Mouse (Mus musculus): ENCODE measurements around the gene Tpm1. TPM values are rescaled to one million over a fixed set of nuclear protein-coding genes. Genes with fewer than 3 reads are reported as not detected.

Tpm1 gene
- polyA plus RNA-seq, 1 experiment from 2014 or later = 187 TPM

GRCm38 (mm10) chr9:66988888-66989414 is 60.3 kb downstream of the Tpm1 start:
- no peak overlapping the region for H3K4me2 ChIP-seq (ENCODE audit: low read length)
- ATAC-seq = no peak
- no peaks in the 10 kb centered on the region for H3K27me3 ChIP-seq (replicated peaks; ENCODE audit: control insufficient read depth, insufficient read depth, low read length)
- H3K36me3 ChIP-seq (ENCODE audit: control insufficient read depth, insufficient read depth, low read length) = no peaks in the 10 kb centered on the region
- H3K9ac ChIP-seq (ENCODE audit: low read depth, low read length) = no peak overlapping the region
- H3K27ac ChIP-seq (ENCODE audit: low read depth, low read length) = no peak overlapping the region
- H3K4me1 ChIP-seq (ENCODE audit: control insufficient read depth, insufficient read depth, low read depth, low read length) = no peaks in the 10 kb centered on the region
- no peaks in the 10 kb centered on the region for H3K9me3 ChIP-seq (ENCODE audit: control insufficient read depth, low read length)
- WGBS = 31% methylated on average over 6 of the region's 6 CpGs
- no peak overlapping the region for H3K4me3 ChIP-seq (ENCODE audit: low read length)

GRCm38 (mm10) chr9:66988198-66988887 is 60.9 kb downstream of the Tpm1 start:
- Histone ChIP-seq H3K4me2 (ENCODE audit: low read length) (no peak overlapping the region), H3K27ac (ENCODE audit: low read depth, low read length) (no peak overlapping the region), H3K9ac (ENCODE audit: low read depth, low read length) (no peak overlapping the region), H3K4me1 (ENCODE audit: control insufficient read depth, insufficient read depth, low read depth, low read length) (no peaks in the 10 kb centered on the region), H3K9me3 (ENCODE audit: control insufficient read depth, low read length) (no peaks in the 10 kb centered on the region), H3K27me3 (replicated peaks; ENCODE audit: control insufficient read depth, insufficient read depth, low read length) (no peaks in the 10 kb centered on the region), H3K36me3 (ENCODE audit: control insufficient read depth, insufficient read depth, low read length) (no peaks in the 10 kb centered on the region), H3K4me3 (ENCODE audit: low read length) (no peak overlapping the region)
- WGBS = 58% methylated on average over 11 of the region's 11 CpGs
- no peak for ATAC-seq

GRCm38 (mm10) chr9:66985377-66985776 is 63.8 kb downstream of the Tpm1 start:
- H3K4me1 ChIP-seq (ENCODE audit: control insufficient read depth, insufficient read depth, low read depth, low read length) = no peaks in the 10 kb centered on the region
- no peaks in the 10 kb centered on the region for H3K36me3 ChIP-seq (ENCODE audit: control insufficient read depth, insufficient read depth, low read length)
- no peaks in the 10 kb centered on the region for H3K27me3 ChIP-seq (replicated peaks; ENCODE audit: control insufficient read depth, insufficient read depth, low read length)
- no peak for ATAC-seq
- no peak overlapping the region for H3K9ac ChIP-seq (ENCODE audit: low read depth, low read length)
- no peak overlapping the region for H3K4me2 ChIP-seq (ENCODE audit: low read length)
- 78% methylated on average over 7 of the region's 7 CpGs for WGBS
- no peak overlapping the region for H3K27ac ChIP-seq (ENCODE audit: low read depth, low read length)
- H3K4me3 ChIP-seq (ENCODE audit: low read length) = no peak overlapping the region
- H3K9me3 ChIP-seq (ENCODE audit: control insufficient read depth, low read length) = no peaks in the 10 kb centered on the region

- no peaks in the 10 kb centered on the region for H3K36me3 ChIP-seq (ENCODE audit: control insufficient read depth, insufficient read depth, low read length)
- no peak overlapping the region for H3K4me2 ChIP-seq (ENCODE audit: low read length)
- ATAC-seq = no peak
- no peaks in the 10 kb centered on the region for H3K27me3 ChIP-seq (replicated peaks; ENCODE audit: control insufficient read depth, insufficient read depth, low read length)
- no peak overlapping the region for H3K4me3 ChIP-seq (ENCODE audit: low read length)
- H3K9ac ChIP-seq (ENCODE audit: low read depth, low read length) = no peak overlapping the region
- no peak overlapping the region for H3K27ac ChIP-seq (ENCODE audit: low read depth, low read length)
- WGBS = 74% methylated on average over 7 of the region's 7 CpGs
- no peaks in the 10 kb centered on the region for H3K9me3 ChIP-seq (ENCODE audit: control insufficient read depth, low read length)
- no peaks in the 10 kb centered on the region for H3K4me1 ChIP-seq (ENCODE audit: control insufficient read depth, insufficient read depth, low read depth, low read length)
These were observed 67.1 kb downstream of the Tpm1 start for GRCm38 (mm10) chr9:66982085-66982484.

- 10% methylated on average over 5 of the region's 5 CpGs for WGBS
These were observed 68.7 kb downstream of the Tpm1 start for GRCm38 (mm10) chr9:66980458-66980857.

GRCm38 (mm10) chr9:66978468-66978867 is 70.7 kb downstream of the Tpm1 start:
- H3K4me1 ChIP-seq (ENCODE audit: control insufficient read depth, insufficient read depth, low read depth, low read length) = peaks cover 10% of the 10 kb centered on the region; the same call in 1 of the 2 replicates
- H3K4me2 ChIP-seq (ENCODE audit: low read length) = no peak overlapping the region
- H3K27me3 ChIP-seq (replicated peaks; ENCODE audit: control insufficient read depth, insufficient read depth, low read length) = no peaks in the 10 kb centered on the region
- no peaks in the 10 kb centered on the region for H3K9me3 ChIP-seq (ENCODE audit: control insufficient read depth, low read length)
- no peak for ATAC-seq
- no peak overlapping the region for H3K27ac ChIP-seq (ENCODE audit: low read depth, low read length)
- no peak overlapping the region for H3K4me3 ChIP-seq (ENCODE audit: low read length)
- WGBS = 74% methylated on average over 1 of the region's 1 CpGs
- H3K9ac ChIP-seq (ENCODE audit: low read depth, low read length) = no peak overlapping the region
- H3K36me3 ChIP-seq (ENCODE audit: control insufficient read depth, insufficient read depth, low read length) = no peaks in the 10 kb centered on the region

More at GRCm38 (mm10) chr9:66980458-66980857, 68.7 kb downstream of the Tpm1 start:
- Histone ChIP-seq H3K4me3 (ENCODE audit: low read length) (no peak overlapping the region), H3K4me2 (ENCODE audit: low read length) (no peak overlapping the region), H3K27ac (ENCODE audit: low read depth, low read length) (no peak overlapping the region), H3K27me3 (replicated peaks; ENCODE audit: control insufficient read depth, insufficient read depth, low read length) (no peaks in the 10 kb centered on the region), H3K36me3 (ENCODE audit: control insufficient read depth, insufficient read depth, low read length) (no peaks in the 10 kb centered on the region), H3K9me3 (ENCODE audit: control insufficient read depth, low read length) (no peaks in the 10 kb centered on the region), H3K9ac (ENCODE audit: low read depth, low read length) (no peak overlapping the region), H3K4me1 (ENCODE audit: control insufficient read depth, insufficient read depth, low read depth, low read length) (peaks cover 6% of the 10 kb centered on the region; the same call in 1 of the 2 replicates)
- no peak for ATAC-seq

- no peak overlapping the region for H3K27ac ChIP-seq (ENCODE audit: low read depth, low read length)
- no peak overlapping the region for H3K9ac ChIP-seq (ENCODE audit: low read depth, low read length)
- H3K36me3 ChIP-seq (ENCODE audit: control insufficient read depth, insufficient read depth, low read length) = no peaks in the 10 kb centered on the region
- peaks cover 10% of the 10 kb centered on the region; the same call in 1 of the 2 replicates for H3K4me1 ChIP-seq (ENCODE audit: control insufficient read depth, insufficient read depth, low read depth, low read length)
- H3K27me3 ChIP-seq (replicated peaks; ENCODE audit: control insufficient read depth, insufficient read depth, low read length) = no peaks in the 10 kb centered on the region
- 91% methylated on average over 1 of the region's 1 CpGs for WGBS
- no peaks in the 10 kb centered on the region for H3K9me3 ChIP-seq (ENCODE audit: control insufficient read depth, low read length)
- no peak overlapping the region for H3K4me2 ChIP-seq (ENCODE audit: low read length)
- H3K4me3 ChIP-seq (ENCODE audit: low read length) = no peak overlapping the region
- no peak for ATAC-seq
These were observed 71.2 kb downstream of the Tpm1 start for GRCm38 (mm10) chr9:66977982-66978381.

- Histone ChIP-seq H3K36me3 (ENCODE audit: control insufficient read depth, insufficient read depth, low read length) (no peaks in the 10 kb centered on the region), H3K9ac (ENCODE audit: low read depth, low read length) (no peak overlapping the region), H3K4me2 (ENCODE audit: low read length) (no peak overlapping the region), H3K27ac (ENCODE audit: low read depth, low read length) (no peak overlapping the region), H3K4me3 (ENCODE audit: low read length) (no peak overlapping the region), H3K9me3 (ENCODE audit: control insufficient read depth, low read length) (no peaks in the 10 kb centered on the region), H3K27me3 (replicated peaks; ENCODE audit: control insufficient read depth, insufficient read depth, low read length) (no peaks in the 10 kb centered on the region), H3K4me1 (ENCODE audit: control insufficient read depth, insufficient read depth, low read depth, low read length) (peaks cover 10% of the 10 kb centered on the region; the same call in 1 of the 2 replicates)
- no peak for ATAC-seq
- 81% methylated on average over 5 of the region's 5 CpGs for WGBS
These were observed 72.1 kb downstream of the Tpm1 start for GRCm38 (mm10) chr9:66977121-66977520.

- Histone ChIP-seq H3K36me3 (ENCODE audit: control insufficient read depth, insufficient read depth, low read length) (peaks cover 4% of the 10 kb centered on the region; the same call in 1 of the 2 replicates), H3K4me1 (ENCODE audit: control insufficient read depth, insufficient read depth, low read depth, low read length) (peaks cover 10% of the 10 kb centered on the region; the same call in 1 of the 2 replicates), H3K4me2 (ENCODE audit: low read length) (peak within 1 kb of the TSS; percentile 65), H3K9me3 (ENCODE audit: control insufficient read depth, low read length) (no peaks in the 10 kb centered on the region), H3K27me3 (replicated peaks; ENCODE audit: control insufficient read depth, insufficient read depth, low read length) (no peaks in the 10 kb centered on the region), H3K9ac (ENCODE audit: low read depth, low read length) (peak within 1 kb of the TSS; percentile 95), H3K4me3 (ENCODE audit: low read length) (peak within 1 kb of the TSS; percentile 92), H3K27ac (ENCODE audit: low read depth, low read length) (peak within 1 kb of the TSS; percentile 93)
- peak; percentile 98 for ATAC-seq
- WGBS = 0% methylated on average over 14 of the region's 32 CpGs
These were observed 74.0 kb downstream of the Tpm1 start, which contains the start of gene Lactb for GRCm38 (mm10) chr9:66975239-66975645. Gene Lactb (minus strand): TSS chr9:66975484.
